Mouse (Mus musculus) heart, postnatal 0 days (tissue): ENCODE measurements around the gene Rec8.

Source experiments
- CTCF ChIP-seq: IDR thresholded peaks from 2 replicates; pipeline ENCODE4 v1.5.1; 2016; ENCODE audit warnings: antibody characterized with exemption, control low read depth, low read depth
- EP300 ChIP-seq: IDR thresholded peaks from 2 replicates; pipeline ENCODE4 v1.6.1; 2016; ENCODE audit warnings: antibody characterized with exemption, low read depth

DNA sequence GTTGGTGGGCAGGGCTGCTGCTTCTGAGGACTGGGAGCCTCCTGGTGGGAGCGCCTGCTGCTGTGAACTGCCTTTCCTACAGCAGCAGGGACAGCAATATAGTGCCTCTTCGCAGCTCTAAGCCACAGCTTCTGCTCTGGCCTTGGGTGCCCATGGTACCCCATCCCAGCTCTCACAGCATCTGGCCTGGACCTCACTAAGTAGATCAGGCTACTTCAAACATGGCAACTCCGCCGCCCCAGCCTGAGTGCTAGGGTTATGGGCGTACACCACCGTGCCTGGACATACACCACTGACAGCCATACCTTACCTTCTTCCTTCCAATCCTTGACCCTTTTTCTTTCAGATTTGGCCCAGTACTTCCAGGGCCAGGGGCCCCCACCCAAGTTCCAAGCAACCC lies 9.5 kb upstream of the Rec8 start:
- TF ChIP-seq CTCF (no peak), EP300 (no peak)
